Mouse (Mus musculus): Measurements from ENCODE around the gene Rab5c. TPM values are rescaled to one million over a fixed set of nuclear protein-coding genes. Genes with fewer than 3 reads are reported as not detected.
A peak's percentile ranks its signal among the peaks of the same experiment; 100 is the strongest.

The Rab5c gene
- total RNA-seq (2017), result 75.3 and 87.9 TPM in 2 replicates

GRCm38 (mm10) chr11:100738066-100738604 is at the start of gene Rab5c:
Gene Rab5c (minus strand): TSS chr11:100738215.
- peak; percentile 96 to 99 for ATAC-seq (replicated peaks in 1 of 2; ENCODE audit: insufficient read depth in 1 of 2, low FRiP score in 2 of 2, low TSS enrichment in 1 of 2, low read depth in 1 of 2, poor library complexity in 2 of 2, severe bottlenecking in 2 of 2)

GRCm38 (mm10) chr11:100785774-100786173 is 47.8 kb upstream of the Rab5c start:
- no peak for ATAC-seq (replicated peaks in 1 of 2; ENCODE audit: insufficient read depth in 1 of 2, low FRiP score in 2 of 2, low TSS enrichment in 1 of 2, low read depth in 1 of 2, poor library complexity in 2 of 2, severe bottlenecking in 2 of 2)

GRCm38 (mm10) chr11:100784286-100784685 is 46.3 kb upstream of the Rab5c start:
- ATAC-seq (replicated peaks in 1 of 2; ENCODE audit: insufficient read depth in 1 of 2, low FRiP score in 2 of 2, low TSS enrichment in 1 of 2, low read depth in 1 of 2, poor library complexity in 2 of 2, severe bottlenecking in 2 of 2), result no peak

GRCm38 (mm10) chr11:100782568-100782967 is 44.6 kb upstream of the Rab5c start:
- no peak for ATAC-seq (replicated peaks in 1 of 2; ENCODE audit: insufficient read depth in 1 of 2, low FRiP score in 2 of 2, low TSS enrichment in 1 of 2, low read depth in 1 of 2, poor library complexity in 2 of 2, severe bottlenecking in 2 of 2)

- no peak for ATAC-seq (replicated peaks in 1 of 2; ENCODE audit: insufficient read depth in 1 of 2, low FRiP score in 2 of 2, low TSS enrichment in 1 of 2, low read depth in 1 of 2, poor library complexity in 2 of 2, severe bottlenecking in 2 of 2)
These were observed 43.9 kb upstream of the Rab5c start for GRCm38 (mm10) chr11:100781763-100782475.

GRCm38 (mm10) chr11:100780247-100780646 is 42.2 kb upstream of the Rab5c start:
- no peak for ATAC-seq (replicated peaks in 1 of 2; ENCODE audit: insufficient read depth in 1 of 2, low FRiP score in 2 of 2, low TSS enrichment in 1 of 2, low read depth in 1 of 2, poor library complexity in 2 of 2, severe bottlenecking in 2 of 2)

GRCm38 (mm10) chr11:100778069-100778468 is 40.1 kb upstream of the Rab5c start:
- ATAC-seq (replicated peaks in 1 of 2; ENCODE audit: insufficient read depth in 1 of 2, low FRiP score in 2 of 2, low TSS enrichment in 1 of 2, low read depth in 1 of 2, poor library complexity in 2 of 2, severe bottlenecking in 2 of 2), result no peak

GRCm38 (mm10) chr11:100775921-100776320 is 37.9 kb upstream of the Rab5c start:
- ATAC-seq (replicated peaks in 1 of 2; ENCODE audit: insufficient read depth in 1 of 2, low FRiP score in 2 of 2, low TSS enrichment in 1 of 2, low read depth in 1 of 2, poor library complexity in 2 of 2, severe bottlenecking in 2 of 2), result no peak

GRCm38 (mm10) chr11:100774261-100774660 is 36.2 kb upstream of the Rab5c start:
- no peak for ATAC-seq (replicated peaks in 1 of 2; ENCODE audit: insufficient read depth in 1 of 2, low FRiP score in 2 of 2, low TSS enrichment in 1 of 2, low read depth in 1 of 2, poor library complexity in 2 of 2, severe bottlenecking in 2 of 2)

- ATAC-seq (replicated peaks in 1 of 2; ENCODE audit: insufficient read depth in 1 of 2, low FRiP score in 2 of 2, low TSS enrichment in 1 of 2, low read depth in 1 of 2, poor library complexity in 2 of 2, severe bottlenecking in 2 of 2), result peak; percentile 83 to 84
These were observed 32.8 kb upstream of the Rab5c start, which contains the start of gene Ghdc for GRCm38 (mm10) chr11:100770646-100771408. Gene Ghdc (minus strand): TSS chr11:100770957.

- no peak for ATAC-seq (replicated peaks in 1 of 2; ENCODE audit: insufficient read depth in 1 of 2, low FRiP score in 2 of 2, low TSS enrichment in 1 of 2, low read depth in 1 of 2, poor library complexity in 2 of 2, severe bottlenecking in 2 of 2)
These were observed 32.0 kb upstream of the Rab5c start for GRCm38 (mm10) chr11:100769980-100770379.

GRCm38 (mm10) chr11:100767871-100768270 is 29.9 kb upstream of the Rab5c start:
- ATAC-seq (replicated peaks in 1 of 2; ENCODE audit: insufficient read depth in 1 of 2, low FRiP score in 2 of 2, low TSS enrichment in 1 of 2, low read depth in 1 of 2, poor library complexity in 2 of 2, severe bottlenecking in 2 of 2), result no peak

- no peak for ATAC-seq (replicated peaks in 1 of 2; ENCODE audit: insufficient read depth in 1 of 2, low FRiP score in 2 of 2, low TSS enrichment in 1 of 2, low read depth in 1 of 2, poor library complexity in 2 of 2, severe bottlenecking in 2 of 2)
These were observed 28.7 kb upstream of the Rab5c start for GRCm38 (mm10) chr11:100766726-100767125.

- no peak for ATAC-seq (replicated peaks in 1 of 2; ENCODE audit: insufficient read depth in 1 of 2, low FRiP score in 2 of 2, low TSS enrichment in 1 of 2, low read depth in 1 of 2, poor library complexity in 2 of 2, severe bottlenecking in 2 of 2)
These were observed 24.8 kb upstream of the Rab5c start, which contains the start of gene Hcrt for GRCm38 (mm10) chr11:100762831-100763230. Gene Hcrt (minus strand): TSS chr11:100762931.

- peak; percentile 70 to 78 for ATAC-seq (replicated peaks in 1 of 2; ENCODE audit: insufficient read depth in 1 of 2, low FRiP score in 2 of 2, low TSS enrichment in 1 of 2, low read depth in 1 of 2, poor library complexity in 2 of 2, severe bottlenecking in 2 of 2)
These were observed 23.6 kb upstream of the Rab5c start for GRCm38 (mm10) chr11:100761547-100762045.

GRCm38 (mm10) chr11:100759611-100760233 is 21.7 kb upstream of the Rab5c start, which contains the start of gene Kcnh4:
Gene Kcnh4 (minus strand): TSS chr11:100759942.
- ATAC-seq (replicated peaks in 1 of 2; ENCODE audit: insufficient read depth in 1 of 2, low FRiP score in 2 of 2, low TSS enrichment in 1 of 2, low read depth in 1 of 2, poor library complexity in 2 of 2, severe bottlenecking in 2 of 2), result peak in 1 of 2 experiments; percentile 38; a peak in 2 of 4 replicates

Measured in hematopoietic stem cell, adult 5-6 weeks (primary cell).